Mouse (Mus musculus) C2C12 (cell line): ENCODE data around the gene Grik4.

ENCODE experiments used
- CTCF ChIP-seq: IDR thresholded peaks from one replicate; pipeline ENCODE4 v1.5.1; 2011; ENCODE audit not compliant: control insufficient read depth, insufficient read depth, insufficient read length
- MAX ChIP-seq: IDR thresholded peaks from one replicate; pipeline ENCODE4 v1.6.1; 2011; ENCODE audit warnings: mild to moderate bottlenecking, control low read depth

DNA sequence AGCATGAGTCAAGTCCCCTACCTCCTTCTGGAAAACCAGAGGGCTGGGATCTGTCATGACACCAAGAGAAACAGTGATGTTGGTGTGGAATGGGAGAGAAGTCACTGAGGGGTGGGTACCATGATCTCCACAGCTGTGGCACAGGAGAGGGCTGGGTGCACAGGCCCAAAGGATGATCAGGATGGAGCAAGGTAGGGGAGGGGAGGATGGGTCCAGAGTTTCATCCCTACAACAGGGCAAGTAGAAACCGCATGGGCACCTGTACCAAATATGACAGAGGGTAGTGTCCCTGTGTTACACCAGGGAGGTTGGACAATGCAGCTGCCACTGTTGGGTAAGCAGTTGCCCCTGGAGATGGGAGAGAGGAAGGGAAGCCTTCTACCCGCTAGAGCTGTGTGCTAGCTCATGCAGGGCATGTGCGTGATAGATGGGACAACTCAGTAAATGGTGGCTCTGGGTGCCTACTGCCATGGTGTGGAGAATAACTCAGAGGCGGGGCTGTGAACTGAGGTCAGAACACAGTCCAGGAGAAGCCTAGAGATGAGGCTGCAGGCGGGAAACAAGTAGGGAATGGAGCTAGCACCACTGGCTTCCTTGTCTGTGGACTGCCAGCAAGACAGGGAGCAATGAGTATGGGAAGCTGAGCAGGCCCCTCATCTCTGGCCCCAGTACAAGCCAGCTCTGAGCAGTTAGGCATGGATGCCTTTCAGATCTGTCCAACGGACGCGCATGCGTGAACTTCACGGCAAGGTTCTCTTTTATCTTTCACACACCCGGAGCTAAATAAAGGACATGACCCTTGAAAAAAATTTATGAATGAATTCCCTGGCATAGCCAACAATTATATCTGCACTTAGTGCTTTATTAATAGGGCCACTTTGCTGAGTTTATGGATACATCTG, 241.8 kb downstream of the Grik4 start:
- no peak for TF ChIP-seq CTCF
- no peak for TF ChIP-seq MAX
